Mouse (Mus musculus): ENCODE measurements around the gene Tk1.

GRCm38 (mm10) chr11:117855360-117855759, 29.5 kb upstream of the Tk1 start:
- TF ChIP-seq CTCF (IDR thresholded peaks at IDR 0.05; ENCODE audit: low read depth) = no peak
- no peak for TF ChIP-seq EP300 (IDR thresholded peaks at IDR 0.05; ENCODE audit: low read depth)
